Mouse (Mus musculus) spleen, adult 2 months (tissue): ENCODE measurements around the gene Tmem33.

ENCODE experiments used
- CTCF ChIP-seq: fragments of 200-500 bp; IDR thresholded peaks from 2 replicates; pipeline ENCODE4 v1.5.1; 2011; ENCODE audit warnings: mild to moderate bottlenecking, inconsistent platforms; ENCODE audit not compliant: insufficient read depth, insufficient read length, insufficient replicate concordance; ENCODE audit errors: extremely low read depth
- POLR2A ChIP-seq: fragments of 200-500 bp; IDR thresholded peaks from 2 replicates; pipeline ENCODE4 v1.6.1; 2011; ENCODE audit warnings: low read depth, low read length, inconsistent platforms

- TF ChIP-seq CTCF (no peak), POLR2A (no peak)
These were observed 63.7 kb downstream of the Tmem33 start for GRCm38 (mm10) chr5:67324032-67324431.
